ENCODE assay signal across 14 mouse cellular contexts in genomic region chr12:40268313-40268712, GRCm38 (mm10).
"Had no signal": no experiment of that assay in that cellular context is flagged by ENCODE, and none has a peak within 500 bp of the region (broad histone marks: within the 10 kb centered on the region; RNA-seq: fewer than 3 reads in every experiment).

No protein-coding gene starts in this region.

- DNase-seq: gastrocnemius, postnatal 14 days; gastrocnemius, postnatal 36 days; heart, adult 11 months; heart, adult 2 months; heart, postnatal 14 days; heart, postnatal 36 days; kidney, adult 11 months; kidney, adult 2 months; kidney, adult 9 months; kidney, postnatal 14 days; kidney, postnatal 36 days; layer of hippocampus, adult 9-11 months; layer of hippocampus, postnatal 36 days; left cerebral cortex, postnatal 4 days had no signal
